In genomic region chr12:101818246-101818607, GRCm38 (mm10) we compare ENCODE assay signal across 8 mouse cellular contexts. TPM values are rescaled to one million over a fixed set of nuclear protein-coding genes. Genes with fewer than 3 reads are reported as not detected.
DNase-seq lines count a peak whose midpoint lies in the region; ATAC-seq lines count a peak whose summit lies in the region.

No protein-coding gene starts in this region.

- H3K4me3 ChIP-seq in neural tube, embryonic 11.5 days (ENCODE audit: low read depth, low read length): peak overlapping the region; percentile 43; the same call in 1 of the 2 replicates
- peak overlapping the region; percentile 55 for H3K4me3 ChIP-seq in limb, embryonic 15.5 days
- peak overlapping the region; percentile 49 for H3K4me3 ChIP-seq in stomach, embryonic 15.5 days (replicated peaks)

- peak overlapping the region; percentile 97 for H3K4me2 ChIP-seq in neural tube, embryonic 11.5 days (ENCODE audit: low read depth)
- peak overlapping the region; percentile 87 for H3K4me2 ChIP-seq in limb, embryonic 15.5 days
- peak overlapping the region; percentile 96 for H3K4me2 ChIP-seq in stomach, embryonic 15.5 days

- H3K27me3 ChIP-seq in neural tube, embryonic 11.5 days (ENCODE audit: control insufficient read depth, insufficient read depth, low read length): 0 out of 2 replicates have a peak, but pooled peaks cover 6% of the 10 kb centered on the region
- H3K27me3 ChIP-seq in limb, embryonic 15.5 days: no peaks in the 10 kb centered on the region
- no peaks in the 10 kb centered on the region for H3K27me3 ChIP-seq in stomach, embryonic 15.5 days (replicated peaks)

- no peaks in the 10 kb centered on the region for H3K4me1 ChIP-seq in neural tube, embryonic 11.5 days (ENCODE audit: control insufficient read depth, insufficient read depth, low read length)
- peaks cover 23% of the 10 kb centered on the region for H3K4me1 ChIP-seq in limb, embryonic 15.5 days
- H3K4me1 ChIP-seq in stomach, embryonic 15.5 days: peaks cover 14% of the 10 kb centered on the region; the same call in 1 of the 2 replicates

- no peak for DNase-seq in frontal cortex, postnatal 14 days (ENCODE audit: low spot score in 2 of 2)
- no peak for DNase-seq in neural tube, embryonic 11.5 days (ENCODE audit: low spot score)
- DNase-seq in neural tube, embryonic 10.5 days (ENCODE audit: extremely low spot score, low spot score): no peak
- no peak for DNase-seq in urinary bladder, adult 2 months (ENCODE audit: low spot score)
- no peak for DNase-seq in embryo, embryonic 10 days (ENCODE audit: low spot score)

- WGBS in neural tube, embryonic 11.5 days: 36% methylated on average over 11 of the region's 11 CpGs
- 7% methylated on average over 11 of the region's 11 CpGs for WGBS in limb, embryonic 15.5 days
- 16% methylated on average over 11 of the region's 11 CpGs for WGBS in stomach, embryonic 15.5 days

- no peaks in the 10 kb centered on the region for H3K36me3 ChIP-seq in neural tube, embryonic 11.5 days (ENCODE audit: control insufficient read depth, insufficient read depth, low read length)
- no peaks in the 10 kb centered on the region for H3K36me3 ChIP-seq in limb, embryonic 15.5 days
- H3K36me3 ChIP-seq in stomach, embryonic 15.5 days: no peaks in the 10 kb centered on the region

- H3K27ac ChIP-seq in neural tube, embryonic 11.5 days (ENCODE audit: low read depth, low read length): no peak overlapping the region
- H3K27ac ChIP-seq in limb, embryonic 15.5 days: peak overlapping the region; percentile 96
- peak overlapping the region; percentile 83 for H3K27ac ChIP-seq in stomach, embryonic 15.5 days

- no peak overlapping the region for H3K9ac ChIP-seq in neural tube, embryonic 11.5 days (ENCODE audit: low read length)
- peak overlapping the region; percentile 40; the same call in 1 of the 2 replicates for H3K9ac ChIP-seq in limb, embryonic 15.5 days
- no peak overlapping the region for H3K9ac ChIP-seq in stomach, embryonic 15.5 days

- peak; percentile 51 for ATAC-seq in frontal cortex, adult (ENCODE audit: low TSS enrichment)
- ATAC-seq in neural tube, embryonic 11.5 days (ENCODE audit: insufficient read depth, low FRiP score, low TSS enrichment): no peak
- ATAC-seq in limb, embryonic 15.5 days (ENCODE audit: insufficient number of reproducible peaks, low FRiP score, low TSS enrichment, low read depth): no peak
- no peak for ATAC-seq in stomach, embryonic 15.5 days (ENCODE audit: insufficient read depth, low FRiP score, low read depth)

- H3K9me3 ChIP-seq in neural tube, embryonic 11.5 days (ENCODE audit: control insufficient read depth, low read length): no peaks in the 10 kb centered on the region
- H3K9me3 ChIP-seq in limb, embryonic 15.5 days: no peaks in the 10 kb centered on the region
- no peaks in the 10 kb centered on the region for H3K9me3 ChIP-seq in stomach, embryonic 15.5 days

RNA-seq across cellular contexts. Expression of gene Fbln5, which starts 0.6 kb away (rescaled TPM):
- 5.4 and 7.1 TPM in 2 replicates for polyA plus RNA-seq in neural tube, embryonic 11.5 days (2014; fragmentation: Nextera tagmentation; extraction: Ambion mirVana)
- 220 and 222 TPM in 2 replicates for polyA plus RNA-seq in limb, embryonic 15.5 days (2015; fragmentation: Nextera tagmentation; extraction: Ambion mirVana)
- polyA plus RNA-seq in stomach, embryonic 15.5 days (2015; fragmentation: Nextera tagmentation; extraction: Ambion mirVana): 51.7 and 61.1 TPM in 2 replicates
- 143 and 164 TPM in 2 replicates for polyA plus RNA-seq in urinary bladder, adult 2 months (2012; rRNA removed)
